Mouse (Mus musculus) liver, adult 2 months (tissue): ENCODE measurements around the gene Bglap2. TPM values are rescaled to one million over a fixed set of nuclear protein-coding genes. Genes with fewer than 3 reads are reported as not detected.

Source experiments
- DNase-seq: peaks from one replicate; pipeline ENCODE4 v3.0.0-alpha.2; 2011; ENCODE audit warnings: low read depth, low spot score; ENCODE audit errors: extremely low read depth
- H3K27ac ChIP-seq: fragments of 200-500 bp; replicated peaks from 2 replicates; pipeline ENCODE4 v1.5.1; 2012; ENCODE audit warnings: low read depth, mild to moderate bottlenecking, control low read depth, inconsistent platforms, low read length; ENCODE audit not compliant: insufficient read depth
- H3K27me3 ChIP-seq: fragments of 200-500 bp; 2 replicates; pipeline ENCODE4 v1.6.1; 2012; ENCODE audit warnings: mild to moderate bottlenecking, moderate library complexity, low read length, inconsistent platforms; ENCODE audit not compliant: control insufficient read depth, insufficient read depth
- H3K36me3 ChIP-seq: fragments of 200-500 bp; 2 replicates; pipeline ENCODE4 v1.6.1; 2012; ENCODE audit warnings: low read length, inconsistent platforms; ENCODE audit not compliant: control insufficient read depth, insufficient read depth
- H3K4me1 ChIP-seq: fragments of 200-500 bp; 2 replicates; pipeline ENCODE4 v1.6.1; 2011; ENCODE audit warnings: low read length; ENCODE audit not compliant: control insufficient read depth, insufficient read depth
- H3K4me3 ChIP-seq: fragments of 200-500 bp; 2 replicates; pipeline ENCODE4 v1.5.1; 2011; ENCODE audit warnings: low read depth, mild to moderate bottlenecking, control low read depth, low read length, moderate library complexity; ENCODE audit not compliant: insufficient read depth
- H3K79me2 ChIP-seq: fragments of 200-500 bp; 2 replicates; pipeline ENCODE4 v1.6.1; 2012; ENCODE audit warnings: inconsistent platforms, mild to moderate bottlenecking, low read length, moderate library complexity; ENCODE audit not compliant: control insufficient read depth, insufficient read depth
- H3K9ac ChIP-seq: fragments of 200-500 bp; 2 replicates; pipeline ENCODE4 v1.6.1; 2012; ENCODE audit warnings: low read depth, mild to moderate bottlenecking, control low read depth, inconsistent platforms, low read length
- CTCF ChIP-seq: fragments of 200-500 bp; IDR thresholded peaks from 2 replicates; pipeline ENCODE4 v1.5.1; 2011; ENCODE audit warnings: low read depth, low read length, control low read depth
- POLR2A ChIP-seq: fragments of 200-500 bp; IDR thresholded peaks from 2 replicates; pipeline ENCODE4 v1.6.1; 2011; ENCODE audit warnings: low read length, control low read depth; ENCODE audit not compliant: insufficient read depth; ENCODE audit errors: extremely low read depth
- WGBS: fragments of 180-500 bp; shearing (Covaris S2); methylation state at CpG from one replicate; pipeline ENCODE4 v1.1.7; 2018; 5-methylcytosine and 5-hydroxymethylcytosine counted together
- polyA plus RNA-seq: library from polyadenylated mRNA; depleted of rRNA; stranded (reverse); fragments of >200 nt; gene quantifications from 2 replicates; pipeline ENCODE4 v1.2.3, GENCODE M21; 2012
- total RNA-seq: library from RNA; depleted of rRNA; stranded (reverse); fragments of >200 nt; gene quantifications from 2 replicates; pipeline ENCODE4 v1.2.3, GENCODE M21; 2014

Bglap2 gene
- total and polyA plus RNA-seq, 2 experiments: not detected

- Histone ChIP-seq H3K36me3 (no peaks in the 10 kb centered on the region; the same call in 1 of the 2 replicates), H3K27ac (peak overlapping the region; percentile 88), H3K4me3 (no peak overlapping the region), H3K27me3 (no peaks in the 10 kb centered on the region), H3K4me1 (peaks cover 38% of the 10 kb centered on the region), H3K79me2 (peaks cover 4% of the 10 kb centered on the region; the same call in 1 of the 2 replicates), H3K9ac (peak overlapping the region; percentile 47)
- no peak for TF ChIP-seq POLR2A
- TF ChIP-seq CTCF: no peak
- 16% methylated on average over 7 of the region's 7 CpGs for WGBS
- peak; percentile 47 for DNase-seq
Observed at GRCm38 (mm10) chr3:88410645-88411031, 32.1 kb upstream of the Bglap2 start.

- peak; percentile 82 for DNase-seq
- peaks cover 33% of the 10 kb centered on the region for H3K4me1 ChIP-seq
- H3K27ac ChIP-seq: peak within 1 kb of the TSS; percentile 97
- peak within 1 kb of the TSS; percentile 97 for H3K9ac ChIP-seq
- no peaks in the 10 kb centered on the region; the same call in 1 of the 2 replicates for H3K36me3 ChIP-seq
- peaks cover 2% of the 10 kb centered on the region; the same call in 1 of the 2 replicates for H3K79me2 ChIP-seq
- TF ChIP-seq POLR2A: peak; percentile 90
- no peak for TF ChIP-seq CTCF
- H3K27me3 ChIP-seq: no peaks in the 10 kb centered on the region
- under 1% methylated on average over 54 of the region's 54 CpGs for WGBS
- peak within 1 kb of the TSS; percentile 86 for H3K4me3 ChIP-seq
Observed at GRCm38 (mm10) chr3:88409741-88410644, 31.5 kb upstream of the Bglap2 start, which contains the start of gene Pmf1. Gene Pmf1, minus strand, starts transcription at chr3:88410331.

GRCm38 (mm10) chr3:88408953-88409352 is 30.5 kb upstream of the Bglap2 start:
- no peak overlapping the region for H3K4me3 ChIP-seq
- 14% methylated on average over 5 of the region's 5 CpGs for WGBS
- TF ChIP-seq CTCF (no peak), POLR2A (0 out of 2 replicates have a peak, but pooled peaks have one; percentile 14)
- DNase-seq: peak; percentile 87
- no peaks in the 10 kb centered on the region for H3K27me3 ChIP-seq
- peaks cover 4% of the 10 kb centered on the region; the same call in 1 of the 2 replicates for H3K79me2 ChIP-seq
- H3K9ac ChIP-seq: peak overlapping the region; percentile 97
- H3K4me1 ChIP-seq: peaks cover 28% of the 10 kb centered on the region
- H3K36me3 ChIP-seq: no peaks in the 10 kb centered on the region; the same call in 1 of the 2 replicates
- peak overlapping the region; percentile 97 for H3K27ac ChIP-seq

- Histone ChIP-seq H3K4me3 (no peak overlapping the region), H3K27me3 (no peaks in the 10 kb centered on the region), H3K79me2 (peaks cover 4% of the 10 kb centered on the region; the same call in 1 of the 2 replicates), H3K4me1 (peaks cover 24% of the 10 kb centered on the region), H3K9ac (no peak overlapping the region), H3K36me3 (peaks cover 2% of the 10 kb centered on the region; the same call in 1 of the 2 replicates), H3K27ac (no peak overlapping the region)
- no peak for TF ChIP-seq POLR2A
- TF ChIP-seq CTCF: no peak
- 45% methylated on average over 7 of the region's 7 CpGs for WGBS
- peak; percentile 46 for DNase-seq
Observed at GRCm38 (mm10) chr3:88407529-88407928, 29.0 kb upstream of the Bglap2 start.

GRCm38 (mm10) chr3:88407090-88407489 is 28.6 kb upstream of the Bglap2 start:
- Histone ChIP-seq H3K4me1 (peaks cover 24% of the 10 kb centered on the region), H3K27ac (no peak overlapping the region), H3K79me2 (peaks cover 4% of the 10 kb centered on the region; the same call in 1 of the 2 replicates), H3K9ac (no peak overlapping the region), H3K36me3 (peaks cover 2% of the 10 kb centered on the region; the same call in 1 of the 2 replicates), H3K27me3 (no peaks in the 10 kb centered on the region), H3K4me3 (no peak overlapping the region)
- DNase-seq: peak; percentile 83
- TF ChIP-seq CTCF (peak; percentile 61), POLR2A (no peak)
- WGBS: 1% methylated on average over 2 of the region's 2 CpGs
